Mouse (Mus musculus) hindbrain, embryonic 10.5 days (tissue): ENCODE measurements around the gene Gfpt1. TPM values are rescaled to one million over a fixed set of nuclear protein-coding genes. Genes with fewer than 3 reads are reported as not detected.
A peak's percentile ranks its signal among the peaks of the same experiment; 100 is the strongest.
"Not testable (repeated sequence)": the region's sequence is repeated elsewhere in the genome, so short reads cannot be mapped to it uniquely, and the experiment has no call there.

Experiments used
- DNase-seq: peaks from one replicate; pipeline ENCODE4 v3.0.0-alpha.2; 2017; ENCODE audit warnings: low spot score
- H3K27ac ChIP-seq: fragments of 300-500 bp; sonication (generic); 2 replicates; pipeline ENCODE4 v1.5.1; 2016; ENCODE audit warnings: mild to moderate bottlenecking, moderate library complexity
- H3K27me3 ChIP-seq: fragments of 300-500 bp; sonication (generic); 2 replicates; pipeline ENCODE4 v1.6.1; 2016; ENCODE audit warnings: mild to moderate bottlenecking; ENCODE audit not compliant: poor library complexity, insufficient read depth, severe bottlenecking
- H3K36me3 ChIP-seq: fragments of 300-500 bp; sonication (generic); 2 replicates; pipeline ENCODE4 v1.6.1; 2016; ENCODE audit warnings: mild to moderate bottlenecking, moderate library complexity
- H3K4me1 ChIP-seq: fragments of 300-500 bp; sonication (generic); replicated peaks from 2 replicates; pipeline ENCODE4 v1.6.1; 2016; ENCODE audit warnings: mild to moderate bottlenecking
- H3K4me3 ChIP-seq: fragments of 300-500 bp; sonication (generic); 2 replicates; pipeline ENCODE4 v1.5.1; 2016; ENCODE audit warnings: mild to moderate bottlenecking, moderate library complexity
- H3K9me3 ChIP-seq: fragments of 300-500 bp; sonication (generic); 2 replicates; pipeline ENCODE4 v1.6.1; 2016; ENCODE audit warnings: mild to moderate bottlenecking, moderate library complexity
- WGBS: fragments of 180-500 bp; shearing (Covaris S2); methylation state at CpG from one replicate; pipeline ENCODE4 v1.1.7; 2016; 5-methylcytosine and 5-hydroxymethylcytosine counted together
- polyA plus RNA-seq: library from polyadenylated mRNA; unstranded; fragments of >200 nt; fragmentation: Nextera tagmentation; extraction: Ambion mirVana; gene quantifications from 2 replicates; pipeline ENCODE4 v1.2.1, GENCODE M21; 2016

Gfpt1 gene
- polyA plus RNA-seq, 1 experiment from 2014 or later = 11.4 TPM

DNA sequence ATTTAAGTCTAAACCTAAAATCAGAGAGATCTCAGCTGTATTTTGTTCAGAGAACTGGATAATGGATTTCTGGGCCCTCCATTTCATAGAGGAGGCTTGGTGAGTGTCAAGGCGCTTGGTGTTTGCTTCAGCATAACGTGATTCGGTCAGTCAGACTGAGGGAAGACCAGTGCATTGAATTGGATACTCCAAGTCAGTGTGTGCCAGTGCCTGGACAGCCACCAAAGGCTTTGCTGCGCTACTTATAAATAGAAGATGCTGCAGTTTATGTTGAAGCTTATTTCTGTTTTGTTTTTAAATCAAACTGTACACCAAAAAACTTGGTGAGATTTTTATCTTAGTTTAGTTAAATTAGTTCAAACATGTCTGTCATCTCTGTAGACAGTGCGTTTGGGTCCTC lies 45.7 kb downstream of the Gfpt1 start:
- 92% methylated on average over 5 of the region's 5 CpGs for WGBS
- DNase-seq = no peak
- H3K4me3 ChIP-seq = no peak overlapping the region
- no peaks in the 10 kb centered on the region for H3K4me1 ChIP-seq
- H3K27ac ChIP-seq = no peak overlapping the region
- H3K9me3 ChIP-seq = no peaks in the 10 kb centered on the region
- H3K36me3 ChIP-seq = peaks cover 70% of the 10 kb centered on the region
- no peaks in the 10 kb centered on the region for H3K27me3 ChIP-seq

DNA sequence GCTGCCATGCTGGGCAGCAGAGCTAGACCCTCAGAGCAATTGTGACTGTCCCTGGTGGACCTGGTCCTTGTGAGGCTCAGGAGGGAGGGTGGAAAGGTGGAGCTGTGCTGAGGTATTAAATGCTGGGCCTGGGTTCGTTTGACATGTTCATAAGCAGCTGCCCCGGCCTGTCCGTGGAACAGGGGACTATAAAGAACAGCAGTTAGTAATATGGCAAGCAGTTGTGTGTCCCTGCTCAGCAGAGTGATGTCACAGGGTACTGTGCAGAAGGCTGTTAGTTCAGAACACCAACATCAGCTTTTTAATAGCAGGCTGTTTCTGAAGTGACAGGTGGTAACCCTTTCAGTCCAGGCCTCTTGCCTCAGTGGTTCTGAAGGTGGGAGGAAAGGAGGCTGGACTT lies 48.2 kb downstream of the Gfpt1 start:
- Histone ChIP-seq H3K27me3 (no peaks in the 10 kb centered on the region), H3K27ac (no peak overlapping the region), H3K36me3 (peaks cover 44% of the 10 kb centered on the region), H3K4me3 (no peak overlapping the region), H3K4me1 (no peaks in the 10 kb centered on the region), H3K9me3 (no peaks in the 10 kb centered on the region)
- WGBS = 91% methylated on average over 3 of the region's 3 CpGs
- no peak for DNase-seq

DNA sequence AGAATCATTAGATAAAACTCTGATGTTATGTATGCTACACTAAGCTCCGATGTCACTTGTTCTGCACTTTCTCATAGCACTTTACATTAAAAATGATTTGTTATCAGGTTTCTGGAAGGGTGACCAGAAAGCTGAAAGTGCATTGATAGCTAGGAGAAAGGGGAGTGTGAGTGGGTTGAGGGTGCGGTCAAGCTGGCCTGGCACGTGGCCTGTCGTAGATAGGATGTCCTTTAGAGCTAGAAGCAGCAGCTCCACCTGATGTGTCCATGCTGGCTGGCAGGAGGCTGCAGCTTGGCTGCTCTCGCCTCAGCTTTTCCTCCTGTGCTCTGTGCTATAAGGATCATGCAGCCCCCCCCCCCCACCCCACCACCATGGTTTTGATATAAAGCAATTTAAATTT lies 49.8 kb downstream of the Gfpt1 start:
- Histone ChIP-seq H3K27ac (no peak overlapping the region), H3K27me3 (no peaks in the 10 kb centered on the region), H3K36me3 (peaks cover 30% of the 10 kb centered on the region), H3K9me3 (no peaks in the 10 kb centered on the region), H3K4me3 (no peak overlapping the region), H3K4me1 (no peaks in the 10 kb centered on the region)
- WGBS = 90% methylated on average over 5 of the region's 5 CpGs
- no peak for DNase-seq

DNA sequence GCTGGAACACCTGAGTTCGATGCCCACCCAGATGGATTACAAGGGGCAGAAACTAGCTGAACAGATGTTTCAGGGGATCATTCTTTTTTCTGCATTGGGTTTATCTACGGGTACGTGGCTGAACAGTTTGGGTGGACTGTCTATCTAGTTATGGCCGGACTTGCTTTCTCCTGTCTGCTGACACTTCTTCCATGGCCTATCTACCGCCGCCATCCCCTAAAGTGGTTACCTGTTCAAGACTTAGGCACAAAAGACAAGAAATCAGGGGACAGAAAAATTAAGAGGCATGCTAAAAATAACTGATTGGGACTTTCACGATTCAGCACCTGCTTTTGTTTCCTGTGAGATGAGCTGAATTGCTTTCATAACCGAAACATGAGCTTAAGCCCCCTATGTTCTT lies 51.0 kb downstream of the Gfpt1 start:
- 95% methylated on average over 8 of the region's 8 CpGs for WGBS
- not testable (repeated sequence) for H3K4me1 ChIP-seq
- peaks cover 21% of the 10 kb centered on the region for H3K36me3 ChIP-seq

DNA sequence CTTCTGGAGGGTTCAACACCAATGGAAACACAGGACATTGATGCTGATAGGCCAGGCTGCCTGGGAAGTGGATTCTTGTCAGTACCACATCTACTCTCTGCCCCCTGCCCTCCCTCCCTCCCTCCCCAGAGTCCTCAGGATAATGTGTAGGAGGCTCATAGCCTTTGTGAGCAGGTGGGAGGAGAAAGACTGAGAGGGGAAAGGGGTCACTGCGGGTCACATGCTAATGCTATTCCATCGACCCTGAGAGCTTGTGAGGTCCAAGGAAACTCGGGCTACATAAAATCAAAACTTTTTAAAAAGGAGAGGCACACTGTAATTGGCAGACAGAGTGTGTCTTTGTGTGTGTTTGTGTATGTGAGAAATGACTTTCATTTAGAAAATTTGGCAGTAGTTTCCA lies 56.6 kb downstream of the Gfpt1 start:
- Histone ChIP-seq H3K9me3 (no peaks in the 10 kb centered on the region), H3K4me1 (peaks cover 41% of the 10 kb centered on the region), H3K27me3 (no peaks in the 10 kb centered on the region), H3K27ac (peak overlapping the region; percentile 31), H3K36me3 (no peaks in the 10 kb centered on the region), H3K4me3 (no peak overlapping the region)
- 18% methylated on average over 3 of the region's 3 CpGs for WGBS
- peak; percentile 41 for DNase-seq

More for the DNA sequence above, 51.0 kb downstream of the Gfpt1 start:
- not testable (repeated sequence) for H3K27ac ChIP-seq, H3K27me3 ChIP-seq, DNase-seq, H3K4me3 ChIP-seq, H3K9me3 ChIP-seq

GRCm38 (mm10) chr6:87099671-87100296 lies 57.1 kb downstream of the Gfpt1 start:
- Histone ChIP-seq H3K36me3 (no peaks in the 10 kb centered on the region), H3K9me3 (no peaks in the 10 kb centered on the region), H3K4me3 (no peak overlapping the region), H3K4me1 (peaks cover 41% of the 10 kb centered on the region), H3K27me3 (no peaks in the 10 kb centered on the region), H3K27ac (0 out of 2 replicates have a peak overlapping the region, but pooled peaks have one; percentile 17)
- no peak for DNase-seq
- WGBS = 57% methylated on average over 7 of the region's 7 CpGs

DNA sequence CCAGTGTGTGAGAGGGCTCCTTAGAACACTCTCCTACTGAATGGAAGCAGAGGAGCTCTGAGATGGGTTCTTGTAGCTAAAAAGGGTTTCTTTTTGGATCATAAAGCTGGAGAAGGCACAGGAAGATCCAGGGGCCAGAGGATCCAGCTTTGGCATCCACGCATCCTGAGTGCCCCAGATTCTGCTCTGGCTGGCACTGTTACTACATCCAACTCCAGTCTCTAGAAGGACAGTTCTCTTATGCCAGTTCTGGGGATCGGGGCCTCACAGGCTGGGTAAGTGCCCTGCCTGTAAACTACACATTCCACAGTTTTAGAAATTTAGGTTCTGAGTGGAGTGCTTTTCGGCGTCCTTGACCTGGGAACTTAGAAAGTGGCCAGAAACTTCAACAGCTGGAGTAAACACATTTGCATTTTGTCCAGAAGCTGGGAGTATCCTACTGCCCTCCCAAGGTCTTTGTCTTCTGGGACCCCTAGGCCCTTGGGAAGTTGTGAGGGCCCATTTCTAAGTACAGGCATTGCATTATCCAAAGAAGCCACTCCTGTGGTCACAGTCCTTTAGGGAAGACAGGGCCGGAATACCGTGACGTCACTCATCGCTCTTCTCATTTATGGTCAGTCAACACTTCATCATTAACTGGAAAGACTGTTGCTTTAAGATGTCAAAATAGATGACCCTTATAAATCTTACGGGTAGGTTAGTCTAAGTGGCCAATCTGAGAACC lies 57.8 kb downstream of the Gfpt1 start:
- no peak for DNase-seq
- Histone ChIP-seq H3K36me3 (no peaks in the 10 kb centered on the region), H3K27me3 (no peaks in the 10 kb centered on the region), H3K27ac (0 out of 2 replicates have a peak overlapping the region, but pooled peaks have one; percentile 17), H3K4me1 (peaks cover 41% of the 10 kb centered on the region), H3K4me3 (no peak overlapping the region), H3K9me3 (no peaks in the 10 kb centered on the region)
- 87% methylated on average over 9 of the region's 9 CpGs for WGBS

GRCm38 (mm10) chr6:87101281-87101954 lies 58.8 kb downstream of the Gfpt1 start:
- Histone ChIP-seq H3K27me3 (no peaks in the 10 kb centered on the region), H3K9me3 (no peaks in the 10 kb centered on the region), H3K4me1 (peaks cover 41% of the 10 kb centered on the region), H3K27ac (peak overlapping the region; percentile 72), H3K36me3 (no peaks in the 10 kb centered on the region), H3K4me3 (peak overlapping the region; percentile 36)
- WGBS = 16% methylated on average over 12 of the region's 12 CpGs
- peak; percentile 82 for DNase-seq

GRCm38 (mm10) chr6:87101955-87102353 lies 59.3 kb downstream of the Gfpt1 start:
- peak overlapping the region; percentile 54; the same call in 1 of the 2 replicates for H3K27ac ChIP-seq
- peaks cover 41% of the 10 kb centered on the region for H3K4me1 ChIP-seq
- WGBS = 32% methylated on average over 4 of the region's 4 CpGs
- no peaks in the 10 kb centered on the region for H3K36me3 ChIP-seq
- H3K27me3 ChIP-seq = no peaks in the 10 kb centered on the region
- H3K9me3 ChIP-seq = no peaks in the 10 kb centered on the region
- DNase-seq = no peak
- no peak overlapping the region for H3K4me3 ChIP-seq

DNA sequence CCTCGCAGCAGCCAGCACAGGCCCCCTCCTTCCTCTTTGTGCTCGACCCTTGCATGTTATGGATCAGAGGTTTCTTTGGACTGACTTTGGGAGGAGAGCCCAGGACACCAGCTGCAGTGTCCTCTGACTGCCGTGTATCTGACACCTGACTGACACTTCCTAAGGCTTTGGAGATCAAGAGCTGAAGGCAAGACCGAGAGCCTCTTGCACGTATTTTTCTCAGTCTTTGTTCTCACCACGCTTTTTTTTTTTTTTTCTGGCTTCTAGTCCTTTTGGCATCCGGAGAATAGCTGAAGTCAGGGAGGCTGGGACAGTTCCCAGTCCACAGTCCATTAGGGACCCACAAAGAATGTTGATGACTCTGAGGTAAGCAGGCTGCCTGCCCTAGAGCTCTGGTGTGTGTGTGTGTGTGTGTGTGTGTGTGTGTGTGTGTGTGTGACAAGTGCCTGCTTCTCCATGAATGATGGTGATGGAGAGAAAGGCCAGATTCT lies 59.8 kb downstream of the Gfpt1 start:
- DNase-seq = no peak
- peak overlapping the region; percentile 54 for H3K27ac ChIP-seq
- no peaks in the 10 kb centered on the region for H3K36me3 ChIP-seq
- WGBS = 34% methylated on average over 7 of the region's 7 CpGs
- H3K9me3 ChIP-seq = no peaks in the 10 kb centered on the region
- H3K4me3 ChIP-seq = no peak overlapping the region
- no peaks in the 10 kb centered on the region for H3K27me3 ChIP-seq
- peaks cover 41% of the 10 kb centered on the region for H3K4me1 ChIP-seq

DNA sequence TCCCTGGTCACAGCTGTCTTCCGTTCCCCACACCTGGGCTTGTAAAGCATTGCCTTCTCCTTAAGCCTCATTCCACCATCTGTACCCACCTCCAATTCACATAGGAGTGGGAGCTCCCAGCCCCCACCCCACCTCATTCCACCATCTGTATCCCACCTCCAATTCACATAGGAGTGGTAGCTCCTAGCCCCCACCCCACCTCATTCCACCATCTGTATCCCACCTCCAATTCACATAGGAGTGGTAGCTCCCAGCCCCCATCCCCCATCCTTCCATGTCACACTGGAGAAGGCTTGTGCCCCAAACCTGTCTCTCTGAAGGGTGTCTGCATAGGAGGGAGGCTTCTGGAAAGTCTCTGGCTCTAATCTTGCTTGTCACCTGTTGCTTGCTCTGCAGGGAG lies 60.7 kb downstream of the Gfpt1 start:
- DNase-seq = no peak
- Histone ChIP-seq H3K27me3 (no peaks in the 10 kb centered on the region), H3K27ac (no peak overlapping the region), H3K4me1 (peaks cover 41% of the 10 kb centered on the region), H3K4me3 (no peak overlapping the region), H3K36me3 (no peaks in the 10 kb centered on the region), H3K9me3 (no peaks in the 10 kb centered on the region)
- 100% methylated on average over 1 of the region's 1 CpGs for WGBS

DNA sequence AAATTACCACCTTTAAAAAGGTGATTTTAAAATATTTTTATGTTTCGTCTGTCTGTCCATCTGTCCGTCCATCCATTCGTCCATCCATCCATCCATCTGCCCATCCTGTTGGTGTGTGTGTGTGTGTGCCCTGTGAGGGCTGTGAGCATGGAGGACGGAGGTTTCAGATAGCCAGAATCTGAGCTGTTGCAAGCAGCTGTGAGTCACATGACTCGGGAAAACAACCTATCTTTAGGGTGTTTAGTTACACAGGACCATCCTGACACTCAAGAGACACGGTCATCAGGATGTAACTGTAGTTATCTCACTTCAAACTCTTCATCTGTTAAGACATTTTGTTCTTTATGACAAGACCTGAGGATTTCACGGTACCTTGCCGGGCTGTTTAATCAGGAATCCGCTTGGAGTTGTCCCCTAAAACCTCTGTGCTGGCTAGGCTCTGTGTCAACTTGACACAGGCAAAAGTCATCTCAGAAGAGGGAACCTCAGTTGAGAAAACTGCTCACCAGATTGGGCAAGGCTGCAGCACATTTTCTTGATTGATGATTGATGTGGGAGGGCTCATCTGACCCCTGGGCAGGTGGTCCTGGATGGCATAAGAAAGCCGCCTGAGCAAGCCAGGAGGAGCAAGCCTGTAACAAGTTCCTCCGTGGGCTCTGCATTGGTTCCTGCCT lies 61.6 kb downstream of the Gfpt1 start, which contains the start of gene D6Ertd527e:
TSS of gene D6Ertd527e (plus strand) at position 624 of the 674 bp plus-strand sequence.
- DNase-seq = no peak
- H3K27me3 ChIP-seq = no peaks in the 10 kb centered on the region
- WGBS = 83% methylated on average over 11 of the region's 11 CpGs

More for the DNA sequence above, 61.6 kb downstream of the Gfpt1 start, which contains the start of gene D6Ertd527e:
- peaks cover 35% of the 10 kb centered on the region for H3K4me1 ChIP-seq
- no peaks in the 10 kb centered on the region for H3K36me3 ChIP-seq
- no peaks in the 10 kb centered on the region for H3K9me3 ChIP-seq
- H3K4me3 ChIP-seq = no peak within 1 kb of the TSS
- H3K27ac ChIP-seq = no peak within 1 kb of the TSS
